Mouse (Mus musculus): Measurements from ENCODE around the gene Ap1s2. TPM values are rescaled to one million over a fixed set of nuclear protein-coding genes. Genes with fewer than 3 reads are reported as not detected.
A peak's percentile ranks its signal among the peaks of the same experiment; 100 is the strongest.

Gene Ap1s2
- polyA plus RNA-seq (2015; fragmentation: Nextera tagmentation; extraction: Ambion mirVana): 30.7 and 31.8 TPM in 2 replicates

DNA sequence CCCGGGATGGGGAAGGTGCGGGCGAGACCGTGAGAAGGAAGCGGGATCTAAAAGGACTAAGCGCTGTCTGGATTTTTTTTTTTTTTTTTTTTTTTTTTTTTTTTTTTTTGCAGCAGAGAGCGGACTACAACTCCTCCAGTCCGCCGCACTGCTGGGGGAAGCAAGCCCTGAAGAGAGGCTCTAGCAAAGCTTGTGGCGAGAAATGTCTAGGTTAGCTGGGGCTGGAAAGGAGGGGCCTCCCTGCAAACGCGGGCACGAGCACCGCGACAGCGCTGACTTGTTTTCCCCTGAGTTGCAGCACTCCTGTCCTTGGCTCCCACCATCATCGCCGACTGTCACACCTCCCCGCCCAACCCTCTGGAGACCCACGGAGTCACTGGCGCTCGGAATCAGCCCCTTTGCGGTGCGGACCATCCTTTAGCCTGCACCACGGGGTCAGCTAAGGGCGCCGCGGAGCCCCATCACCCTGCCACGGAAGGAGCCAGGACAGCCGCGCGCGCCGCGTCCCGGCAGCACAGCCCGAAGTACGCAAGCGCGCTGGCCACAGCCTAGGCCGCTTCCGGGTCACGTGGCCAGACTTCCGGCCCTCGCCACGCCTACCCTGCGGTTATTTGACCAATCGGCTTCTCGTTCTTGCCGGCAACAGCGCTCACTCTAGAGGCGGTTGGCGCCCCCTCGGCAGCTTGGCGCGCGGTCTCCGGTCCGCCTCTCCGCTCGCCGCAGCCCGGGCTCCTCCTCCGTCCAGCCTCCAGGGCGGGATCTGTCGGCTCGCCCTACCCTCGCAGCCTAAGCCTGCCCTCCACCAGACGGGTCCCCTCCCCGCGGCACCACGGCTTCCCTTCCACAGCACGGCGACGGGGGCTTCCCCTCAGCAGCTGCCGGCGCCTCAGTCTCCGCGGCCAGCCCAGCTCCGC lies at the start of gene Ap1s2:
Gene Ap1s2 (plus strand): TSS at position 681 of the 914 bp plus-strand sequence.
- Histone ChIP-seq H3K36me3 (no peaks in the 10 kb centered on the region), H3K4me2 (replicated peaks) (peak within 1 kb of the TSS; percentile 51), H3K9me3 (replicated peaks) (no peaks in the 10 kb centered on the region), H3K27me3 (no peaks in the 10 kb centered on the region), H3K9ac (peak within 1 kb of the TSS; percentile 48), H3K4me3 (replicated peaks) (peak within 1 kb of the TSS; percentile 63), H3K27ac (replicated peaks) (peak within 1 kb of the TSS; percentile 88), H3K4me1 (no peaks in the 10 kb centered on the region)
- peak; percentile 100 for ATAC-seq (ENCODE audit: insufficient number of reproducible peaks, low FRiP score, low TSS enrichment, low read depth)
- 18% methylated on average over 65 of the region's 80 CpGs for WGBS

DNA sequence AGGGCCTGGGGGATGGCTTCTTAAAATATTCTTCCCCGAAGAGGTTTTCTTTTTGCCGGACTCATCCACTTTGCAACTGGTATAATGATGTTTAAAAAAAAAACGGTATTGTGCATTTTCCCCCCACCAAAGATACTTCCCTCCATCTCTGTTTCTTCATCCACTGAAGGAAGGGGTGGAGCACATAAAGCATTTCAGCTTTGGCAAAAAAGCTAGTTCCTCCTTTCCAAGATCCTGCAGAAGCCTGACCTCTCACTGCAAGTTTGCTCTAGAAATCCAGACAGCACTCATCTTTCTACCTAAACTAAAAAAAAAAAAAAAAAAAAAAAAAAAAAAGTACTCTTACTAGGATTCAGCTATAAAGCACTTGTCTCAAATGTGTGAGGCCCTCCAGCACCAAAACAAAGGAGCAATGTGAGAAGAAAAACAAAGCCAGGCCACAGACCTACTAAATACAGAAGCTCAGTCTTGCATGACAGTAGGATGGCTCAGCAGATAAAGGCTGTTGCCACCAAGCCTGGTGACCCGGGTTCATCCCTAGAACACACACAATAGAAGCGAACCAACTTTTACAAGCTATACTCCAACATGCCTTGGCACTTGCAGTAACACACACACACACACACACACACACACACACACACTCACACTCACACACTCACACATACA lies 41.0 kb upstream of the Ap1s2 start:
- H3K27ac ChIP-seq (replicated peaks): no peak overlapping the region
- no peaks in the 10 kb centered on the region for H3K36me3 ChIP-seq
- no peak overlapping the region for H3K4me2 ChIP-seq (replicated peaks)
- H3K4me3 ChIP-seq (replicated peaks): no peak overlapping the region
- no peak for ATAC-seq (ENCODE audit: insufficient number of reproducible peaks, low FRiP score, low TSS enrichment, low read depth)
- H3K4me1 ChIP-seq: no peaks in the 10 kb centered on the region
- no peak overlapping the region for H3K9ac ChIP-seq
- 70% methylated on average over 5 of the region's 5 CpGs for WGBS
- no peaks in the 10 kb centered on the region; the same call in 1 of the 2 replicates for H3K27me3 ChIP-seq
- H3K9me3 ChIP-seq (replicated peaks): no peaks in the 10 kb centered on the region

DNA sequence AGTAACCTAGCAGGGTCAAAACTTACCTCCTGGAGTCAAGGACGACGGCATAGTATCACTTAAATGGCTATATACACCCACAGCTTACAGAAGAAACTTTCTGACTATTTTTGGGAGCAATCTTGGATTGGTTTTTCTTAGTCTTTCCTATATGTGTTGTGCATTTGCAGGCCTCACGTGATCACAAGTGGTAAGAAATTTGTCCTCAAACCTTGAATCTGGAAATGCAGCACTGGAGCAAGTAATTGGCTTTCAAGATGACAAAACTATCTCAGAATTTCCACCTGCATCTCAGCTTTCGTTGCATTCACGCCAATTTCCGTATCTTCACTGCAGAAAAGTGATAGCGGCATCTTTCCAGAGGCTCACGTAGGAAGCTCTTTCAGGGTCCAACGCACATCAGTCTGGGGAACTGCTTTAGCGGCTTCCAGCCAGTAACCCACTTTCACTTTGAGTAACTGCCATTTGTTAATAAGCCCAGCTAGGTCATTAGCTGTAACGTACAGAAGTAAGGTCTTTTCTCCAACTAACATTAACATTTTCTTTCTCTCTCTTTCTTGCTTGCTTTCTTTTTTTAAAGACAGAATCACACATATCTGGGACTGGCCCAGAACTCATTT lies 40.0 kb upstream of the Ap1s2 start:
- no peak overlapping the region for H3K4me2 ChIP-seq (replicated peaks)
- 82% methylated on average over 11 of the region's 11 CpGs for WGBS
- no peaks in the 10 kb centered on the region for H3K9me3 ChIP-seq (replicated peaks)
- H3K27ac ChIP-seq (replicated peaks): no peak overlapping the region
- ATAC-seq (ENCODE audit: insufficient number of reproducible peaks, low FRiP score, low TSS enrichment, low read depth): no peak
- H3K4me1 ChIP-seq: no peaks in the 10 kb centered on the region
- H3K4me3 ChIP-seq (replicated peaks): no peak overlapping the region
- H3K27me3 ChIP-seq: no peaks in the 10 kb centered on the region; the same call in 1 of the 2 replicates
- no peaks in the 10 kb centered on the region for H3K36me3 ChIP-seq
- H3K9ac ChIP-seq: no peak overlapping the region

DNA sequence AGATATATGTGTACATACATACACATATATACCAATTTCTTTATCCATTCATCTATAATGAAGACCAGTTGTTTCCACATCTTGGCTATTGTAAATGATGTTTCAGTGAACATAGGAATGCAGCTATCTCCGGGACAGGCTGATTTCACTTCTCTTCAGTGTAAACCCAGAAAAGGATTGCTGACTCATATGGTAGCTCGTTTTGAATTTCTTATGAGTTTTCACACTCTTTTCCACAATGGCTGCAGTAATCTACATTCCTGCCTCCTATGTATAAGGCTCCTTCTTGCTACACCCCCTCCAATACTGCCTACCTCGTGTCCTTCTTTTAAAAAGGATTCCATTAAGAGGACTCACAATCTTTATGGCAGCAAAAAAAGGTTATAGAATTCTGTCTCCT lies 32.9 kb upstream of the Ap1s2 start:
- WGBS: 74% methylated on average over 3 of the region's 3 CpGs

DNA sequence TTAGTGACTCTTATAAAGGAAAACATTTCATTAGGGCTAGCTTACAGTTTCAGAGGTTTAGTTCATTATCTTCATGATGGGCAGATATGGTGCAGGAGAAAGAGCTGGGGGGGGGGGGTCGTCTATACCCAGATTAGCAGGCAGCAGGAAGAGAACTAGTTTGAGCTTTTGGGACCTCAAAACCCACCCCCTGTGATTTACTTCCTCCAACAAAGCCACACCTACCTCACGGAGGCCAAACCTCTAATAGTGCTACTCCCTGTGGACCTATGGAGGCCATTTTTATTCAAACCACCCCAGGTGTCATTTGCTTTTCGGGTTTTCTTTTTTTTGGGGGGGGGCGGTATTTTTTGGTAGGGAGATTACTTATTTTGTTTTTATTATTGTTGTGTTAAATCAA lies 32.2 kb upstream of the Ap1s2 start:
- 0 out of 2 replicates have a peak, but pooled peaks cover 6% of the 10 kb centered on the region for H3K4me1 ChIP-seq
- H3K9ac ChIP-seq: no peak overlapping the region
- WGBS: 70% methylated on average over 4 of the region's 4 CpGs
- no peaks in the 10 kb centered on the region for H3K9me3 ChIP-seq (replicated peaks)
- no peak overlapping the region for H3K4me2 ChIP-seq (replicated peaks)
- H3K4me3 ChIP-seq (replicated peaks): no peak overlapping the region
- H3K27me3 ChIP-seq: no peaks in the 10 kb centered on the region
- H3K27ac ChIP-seq (replicated peaks): no peak overlapping the region
- H3K36me3 ChIP-seq: no peaks in the 10 kb centered on the region
- ATAC-seq (ENCODE audit: insufficient number of reproducible peaks, low FRiP score, low TSS enrichment, low read depth): no peak

More for the DNA sequence above, 32.9 kb upstream of the Ap1s2 start:
- Histone ChIP-seq H3K27me3 (no peaks in the 10 kb centered on the region), H3K9me3 (replicated peaks) (no peaks in the 10 kb centered on the region), H3K27ac (replicated peaks) (no peak overlapping the region), H3K4me2 (replicated peaks) (no peak overlapping the region), H3K36me3 (no peaks in the 10 kb centered on the region), H3K9ac (no peak overlapping the region), H3K4me1 (0 out of 2 replicates have a peak, but pooled peaks cover 6% of the 10 kb centered on the region), H3K4me3 (replicated peaks) (no peak overlapping the region)
- ATAC-seq (ENCODE audit: insufficient number of reproducible peaks, low FRiP score, low TSS enrichment, low read depth): no peak

DNA sequence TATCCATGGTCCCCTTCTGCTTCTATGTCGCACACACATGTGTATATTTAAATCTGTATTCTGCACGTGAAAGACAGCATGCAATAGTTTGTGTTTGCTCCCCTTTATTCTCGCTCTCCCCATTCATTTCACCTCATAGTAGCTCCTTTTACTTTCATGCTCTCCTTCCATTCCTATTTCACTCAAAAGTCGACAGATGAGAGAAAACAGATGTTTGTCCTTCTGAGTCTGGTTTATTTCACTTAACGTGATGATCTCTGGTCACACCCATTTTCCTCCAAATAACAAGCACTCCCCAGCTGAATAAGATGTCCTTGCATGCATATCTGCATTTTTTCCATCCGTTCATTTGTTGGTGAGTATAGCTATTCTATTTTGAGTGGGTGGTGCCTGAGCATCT lies 29.8 kb upstream of the Ap1s2 start:
- 54% methylated on average over 6 of the region's 6 CpGs for WGBS
- 0 out of 2 replicates have a peak, but pooled peaks cover 6% of the 10 kb centered on the region for H3K4me1 ChIP-seq
- H3K27me3 ChIP-seq: no peaks in the 10 kb centered on the region
- no peaks in the 10 kb centered on the region for H3K36me3 ChIP-seq
- H3K4me3 ChIP-seq (replicated peaks): no peak overlapping the region
- H3K9me3 ChIP-seq (replicated peaks): no peaks in the 10 kb centered on the region
- no peak overlapping the region for H3K4me2 ChIP-seq (replicated peaks)
- no peak overlapping the region for H3K9ac ChIP-seq
- ATAC-seq (ENCODE audit: insufficient number of reproducible peaks, low FRiP score, low TSS enrichment, low read depth): no peak
- no peak overlapping the region; the same call in 1 of the 2 replicates for H3K27ac ChIP-seq (replicated peaks)

DNA sequence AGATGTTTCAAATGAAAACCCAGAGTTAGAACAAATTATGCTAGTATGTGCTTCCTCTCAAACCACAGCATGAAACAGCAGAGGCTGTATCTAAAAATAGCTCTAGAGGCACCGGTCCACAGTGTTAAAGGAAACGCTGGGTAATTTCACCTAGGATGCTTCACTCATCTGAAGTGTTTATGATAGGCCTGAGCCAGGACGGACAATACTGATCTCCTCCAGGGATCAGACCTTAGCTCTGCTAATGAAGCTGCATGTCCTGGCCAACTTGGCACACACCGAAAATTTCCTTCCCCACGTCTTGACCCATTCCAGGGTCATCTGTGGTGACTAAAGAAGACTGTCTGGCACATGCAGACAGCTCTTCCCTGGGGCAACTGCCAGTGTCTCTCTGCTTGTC lies 29.4 kb upstream of the Ap1s2 start:
- 34% methylated on average over 5 of the region's 5 CpGs for WGBS
- Histone ChIP-seq H3K27me3 (no peaks in the 10 kb centered on the region), H3K27ac (replicated peaks) (peak overlapping the region; percentile 39; the same call in 1 of the 2 replicates), H3K36me3 (no peaks in the 10 kb centered on the region), H3K4me2 (replicated peaks) (no peak overlapping the region), H3K4me1 (0 out of 2 replicates have a peak, but pooled peaks cover 6% of the 10 kb centered on the region), H3K9ac (no peak overlapping the region), H3K4me3 (replicated peaks) (no peak overlapping the region), H3K9me3 (replicated peaks) (no peaks in the 10 kb centered on the region)
- ATAC-seq (ENCODE audit: insufficient number of reproducible peaks, low FRiP score, low TSS enrichment, low read depth): no peak

DNA sequence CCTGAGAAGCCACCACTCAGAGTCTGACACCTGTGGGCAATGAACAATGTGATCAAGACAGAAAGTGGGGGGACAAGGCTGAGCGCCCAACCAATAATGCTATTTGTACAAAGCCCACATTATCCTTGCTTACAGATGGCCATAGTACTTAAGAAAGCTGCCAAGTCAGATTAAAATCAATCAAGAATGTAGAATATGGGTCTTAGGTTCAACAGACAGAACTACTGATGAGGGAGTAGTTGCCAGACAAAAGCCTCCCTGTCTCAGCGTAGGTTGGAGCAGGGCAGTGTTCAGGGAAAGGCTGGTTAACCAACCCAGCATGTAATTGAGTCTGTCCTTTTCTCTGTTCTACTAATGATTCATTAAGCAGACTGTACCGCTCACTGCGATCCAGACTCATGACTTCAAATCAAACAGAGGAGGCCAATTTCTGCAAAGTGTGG lies 23.3 kb upstream of the Ap1s2 start:
- Histone ChIP-seq H3K36me3 (no peaks in the 10 kb centered on the region), H3K27ac (replicated peaks) (no peak overlapping the region), H3K4me3 (replicated peaks) (no peak overlapping the region), H3K4me2 (replicated peaks) (no peak overlapping the region), H3K9ac (no peak overlapping the region), H3K27me3 (no peaks in the 10 kb centered on the region), H3K4me1 (no peaks in the 10 kb centered on the region), H3K9me3 (replicated peaks) (no peaks in the 10 kb centered on the region)
- no peak for ATAC-seq (ENCODE audit: insufficient number of reproducible peaks, low FRiP score, low TSS enrichment, low read depth)
- 73% methylated on average over 4 of the region's 4 CpGs for WGBS

DNA sequence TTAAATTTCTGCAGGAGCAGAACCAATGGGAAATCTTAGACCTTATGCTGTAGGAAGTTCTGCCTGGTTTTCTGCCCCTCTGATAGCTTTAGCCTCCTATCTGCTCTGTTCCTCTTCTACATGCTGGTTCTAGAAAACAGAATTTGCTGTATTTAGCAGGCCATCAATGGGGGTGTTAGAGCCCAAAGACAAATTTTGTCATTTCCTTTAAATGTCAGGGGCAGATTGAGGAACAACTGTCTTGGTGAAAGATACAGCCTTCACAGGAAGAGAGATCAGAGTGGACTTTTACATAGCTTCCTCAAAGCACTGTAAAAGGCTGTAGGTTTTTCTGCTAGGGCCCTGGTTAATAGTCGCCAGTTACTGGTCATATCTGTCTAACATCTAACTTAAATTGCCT lies 11.5 kb upstream of the Ap1s2 start:
- no peak overlapping the region for H3K27ac ChIP-seq (replicated peaks)
- no peaks in the 10 kb centered on the region for H3K36me3 ChIP-seq
- H3K9me3 ChIP-seq (replicated peaks): no peaks in the 10 kb centered on the region
- H3K4me3 ChIP-seq (replicated peaks): no peak overlapping the region
- WGBS: 74% methylated on average over 1 of the region's 1 CpGs
- no peak for ATAC-seq (ENCODE audit: insufficient number of reproducible peaks, low FRiP score, low TSS enrichment, low read depth)
- no peaks in the 10 kb centered on the region for H3K27me3 ChIP-seq
- no peaks in the 10 kb centered on the region for H3K4me1 ChIP-seq
- no peak overlapping the region for H3K4me2 ChIP-seq (replicated peaks)
- no peak overlapping the region for H3K9ac ChIP-seq

DNA sequence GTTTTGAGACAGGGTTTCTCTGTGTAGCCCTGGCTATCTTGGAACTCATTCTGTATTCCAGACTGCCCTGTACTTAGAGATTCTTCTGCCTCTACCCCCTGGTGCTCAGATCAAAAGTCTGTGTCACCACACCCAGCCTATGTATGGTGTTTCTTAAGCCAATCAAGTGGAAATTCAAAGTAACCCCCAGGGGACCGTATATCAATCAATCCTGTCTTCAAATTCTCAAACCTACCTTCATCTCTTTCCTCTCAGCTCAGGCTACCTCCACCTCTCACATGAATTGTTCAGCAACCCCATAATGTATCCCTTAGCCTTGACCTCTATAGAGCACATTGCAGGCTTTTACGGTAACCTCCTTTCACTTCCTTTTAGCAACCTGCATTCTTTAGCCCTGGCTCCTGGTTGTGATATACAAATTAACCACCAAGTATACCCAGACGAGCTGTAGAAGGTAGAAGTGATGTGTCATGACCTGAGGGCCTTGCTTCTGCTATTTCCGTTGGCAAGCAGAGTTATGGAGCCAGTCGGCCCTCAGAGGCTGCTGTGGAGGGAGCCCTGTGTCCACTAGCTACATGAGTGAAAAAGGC lies 9.3 kb upstream of the Ap1s2 start:
- Histone ChIP-seq H3K4me3 (replicated peaks) (no peak overlapping the region), H3K27me3 (no peaks in the 10 kb centered on the region), H3K9me3 (replicated peaks) (no peaks in the 10 kb centered on the region), H3K27ac (replicated peaks) (no peak overlapping the region), H3K4me2 (replicated peaks) (no peak overlapping the region), H3K9ac (no peak overlapping the region), H3K36me3 (no peaks in the 10 kb centered on the region), H3K4me1 (no peaks in the 10 kb centered on the region)
- ATAC-seq (ENCODE audit: insufficient number of reproducible peaks, low FRiP score, low TSS enrichment, low read depth): no peak
- 54% methylated on average over 5 of the region's 5 CpGs for WGBS

DNA sequence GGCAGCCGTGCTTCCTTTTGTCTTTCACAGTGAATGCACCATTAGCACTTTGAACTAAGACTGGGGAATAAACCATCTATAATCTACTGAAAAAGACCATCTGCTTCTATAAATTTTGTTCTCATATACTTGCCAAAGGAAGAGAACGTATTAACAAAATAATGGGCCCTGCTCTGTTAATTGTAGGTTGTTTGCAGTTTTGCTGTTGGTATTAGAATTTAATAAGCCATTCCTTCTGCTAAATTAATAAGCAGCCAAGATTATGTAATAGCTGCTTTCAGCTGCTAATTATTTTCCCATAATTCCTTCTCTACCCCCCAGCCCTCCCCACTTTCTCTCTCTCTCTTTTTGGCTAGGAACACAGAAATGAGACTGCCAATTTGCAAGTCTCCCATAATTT lies 2.0 kb upstream of the Ap1s2 start:
- Histone ChIP-seq H3K4me1 (no peaks in the 10 kb centered on the region), H3K9me3 (replicated peaks) (no peaks in the 10 kb centered on the region), H3K36me3 (no peaks in the 10 kb centered on the region), H3K9ac (no peak overlapping the region), H3K4me3 (replicated peaks) (no peak overlapping the region), H3K4me2 (replicated peaks) (no peak overlapping the region), H3K27me3 (no peaks in the 10 kb centered on the region), H3K27ac (replicated peaks) (no peak overlapping the region)
- 85% methylated on average over 2 of the region's 2 CpGs for WGBS
- no peak for ATAC-seq (ENCODE audit: insufficient number of reproducible peaks, low FRiP score, low TSS enrichment, low read depth)

Measured in embryonic facial prominence, embryonic 15.5 days (tissue).